Mouse (Mus musculus) CH12.LX (cell line): ENCODE data around the gene Zc3h7b. TPM values are rescaled to one million over a fixed set of nuclear protein-coding genes. Genes with fewer than 3 reads are reported as not detected.

Experiments
- DNase-seq: peaks from one replicate; pipeline ENCODE4 v3.0.0-alpha.2; 2013; ENCODE audit errors: extremely low read depth
- H3K27ac ChIP-seq: 2 replicates; pipeline ENCODE4 v1.5.1; 2012; ENCODE audit warnings: low read depth, mild to moderate bottlenecking, control low read depth, moderate library complexity; ENCODE audit not compliant: insufficient read depth
- H3K27me3 ChIP-seq: replicated peaks from 2 replicates; pipeline ENCODE3; 2012; ENCODE audit warnings: inconsistent platforms
- H3K36me3 ChIP-seq, 2 experiments: replicated peaks in 1 of 2; 2 replicates each; pipeline versions ENCODE3 to v1.6.1; 2012; ENCODE audit warnings: inconsistent platforms in 1 of 2, low read length in 1 of 2, mild to moderate bottlenecking in 1 of 2, mixed read lengths in 1 of 2, moderate library complexity in 1 of 2; ENCODE audit not compliant: control insufficient read depth in 1 of 2, insufficient read depth in 1 of 2
- H3K4me1 ChIP-seq, 2 experiments: 2 replicates each; pipeline ENCODE4 v1.6.1; 2012; ENCODE audit warnings: inconsistent platforms in 1 of 2, moderate library complexity in 1 of 2; ENCODE audit not compliant: insufficient read depth in 2 of 2, control insufficient read depth in 1 of 2
- H3K4me2 ChIP-seq: 2 replicates; pipeline ENCODE4 v1.6.1; 2012; ENCODE audit warnings: low read depth, mild to moderate bottlenecking, control low read depth; ENCODE audit not compliant: poor library complexity, insufficient read depth, severe bottlenecking
- H3K4me3 ChIP-seq, 3 experiments: fragments of 150-350 bp in 1 of 3; sonication (generic) in 1 of 3; replicated peaks in 1 of 3; 2 replicates each; pipeline versions ENCODE3 to v1.5.1; 2011 to 2012; ENCODE audit warnings: low read depth in 2 of 3, low read length in 2 of 3, mild to moderate bottlenecking in 2 of 3, moderate library complexity in 2 of 3, control low read depth in 1 of 3, improper control_type of control experiment in 1 of 3, inconsistent platforms in 1 of 3, mixed read lengths in 1 of 3; ENCODE audit not compliant: poor library complexity in 1 of 3
- H3K79me2 ChIP-seq: replicated peaks from 2 replicates; pipeline ENCODE4 v1.6.1; 2012; ENCODE audit warnings: mild to moderate bottlenecking, moderate library complexity; ENCODE audit not compliant: control insufficient read depth, poor library complexity, insufficient read depth, severe bottlenecking; ENCODE audit errors: extremely low read depth
- H3K9ac ChIP-seq: 2 replicates; pipeline ENCODE4 v1.6.1; 2012; ENCODE audit warnings: low read depth, mild to moderate bottlenecking, control low read depth, moderate library complexity; ENCODE audit not compliant: insufficient read depth
- H3K9me3 ChIP-seq: replicated peaks from 2 replicates; pipeline ENCODE3; 2012; ENCODE audit warnings: low read length, inconsistent platforms, mixed read lengths
- CHD1 ChIP-seq: IDR thresholded peaks from 2 replicates; pipeline ENCODE4 v1.6.1; 2012; ENCODE audit warnings: low read depth, low read length, improper control_type of control experiment, inconsistent platforms
- CHD2 ChIP-seq: IDR thresholded peaks from 2 replicates; pipeline ENCODE4 v1.6.1; 2011; ENCODE audit warnings: low read length, improper control_type of control experiment
- ETS1 ChIP-seq: conservative IDR thresholded peaks from 2 replicates; pipeline ENCODE4 v1.6.1; 2012; ENCODE audit warnings: low read depth, mild to moderate bottlenecking, inconsistent platforms, low read length, improper control_type of control experiment, moderate library complexity
- GABPA ChIP-seq: IDR thresholded peaks from 2 replicates; pipeline ENCODE4 v1.6.1; 2012; ENCODE audit warnings: low read depth, low read length, improper control_type of control experiment, inconsistent platforms; ENCODE audit not compliant: insufficient replicate concordance
- IRF4 ChIP-seq: IDR thresholded peaks from 2 replicates; pipeline ENCODE4 v1.6.1; 2014; ENCODE audit warnings: low read depth, mild to moderate bottlenecking, inconsistent platforms, low read length, improper control_type of control experiment
- KAT2A ChIP-seq: IDR thresholded peaks from 2 replicates; pipeline ENCODE4 v1.6.1; 2012; ENCODE audit warnings: low read length, improper control_type of control experiment, inconsistent platforms; ENCODE audit not compliant: insufficient replicate concordance
- MAFK ChIP-seq: IDR thresholded peaks from 2 replicates; pipeline ENCODE4 v1.6.1; 2011; ENCODE audit warnings: low read length, improper control_type of control experiment; ENCODE audit not compliant: insufficient replicate concordance
- MXI1 ChIP-seq: IDR thresholded peaks from 2 replicates; pipeline ENCODE4 v1.6.1; 2011; ENCODE audit warnings: mild to moderate bottlenecking, low read depth, low read length, improper control_type of control experiment
- MYC ChIP-seq: IDR thresholded peaks from 2 replicates; pipeline ENCODE4 v1.6.1; 2011; ENCODE audit warnings: low read depth, mild to moderate bottlenecking, improper control_type of control experiment, low read length
- NRF1 ChIP-seq: IDR thresholded peaks from 2 replicates; pipeline ENCODE4 v1.6.1; 2014; ENCODE audit warnings: low read depth, mild to moderate bottlenecking, inconsistent platforms, low read length, improper control_type of control experiment, moderate library complexity
- RAD21 ChIP-seq: IDR thresholded peaks from 2 replicates; pipeline ENCODE4 v1.6.1; 2011; ENCODE audit warnings: low read depth, mild to moderate bottlenecking, low read length, improper control_type of control experiment, moderate library complexity
- RCOR1 ChIP-seq: conservative IDR thresholded peaks from 2 replicates; pipeline ENCODE4 v1.6.1; 2012; ENCODE audit warnings: low read depth, mild to moderate bottlenecking, inconsistent platforms, low read length, improper control_type of control experiment
- TBP ChIP-seq: conservative IDR thresholded peaks from 2 replicates; pipeline ENCODE4 v1.6.1; 2011; ENCODE audit warnings: low read depth, low read length, improper control_type of control experiment
- TCF12 ChIP-seq: IDR thresholded peaks from 2 replicates; pipeline ENCODE4 v1.6.1; 2014; ENCODE audit warnings: low read depth, mild to moderate bottlenecking, inconsistent platforms, low read length, improper control_type of control experiment
- UBTF ChIP-seq: IDR thresholded peaks from 2 replicates; pipeline ENCODE4 v1.6.1; 2012; ENCODE audit warnings: low read depth, mild to moderate bottlenecking, inconsistent platforms, low read length, improper control_type of control experiment, moderate library complexity
- USF1 ChIP-seq: IDR thresholded peaks from 2 replicates; pipeline ENCODE4 v1.6.1; 2014; ENCODE audit warnings: low read depth, mild to moderate bottlenecking, inconsistent platforms, low read length, improper control_type of control experiment
- dilution Hi-C: fragments of 300-500 bp; cut with MboI; formaldehyde crosslinking; loops from 2 replicates; pipeline ENCODE4 v1.14.3; 2020; ENCODE audit warnings: low sequenced_read_pairs; ENCODE audit not compliant: extremely low pct_unique_long_range_greater_than_20kb, extremely low pct_ligation_motif_present
- in situ Hi-C: fragments of 300-500 bp; cut with MboI; formaldehyde crosslinking; loops from 3 replicates; pipeline ENCODE4 v1.14.3; 2019; ENCODE audit warnings: low sequenced_read_pairs, low pct_ligation_motif_present, low pct_unique_long_range_greater_than_20kb, mixed read lengths
- polyA plus RNA-seq: library from polyadenylated mRNA; unstranded; fragments of >175 nt; gene quantifications from 2 replicates; pipeline ENCODE4 v1.2.1, GENCODE M21; 2012; ENCODE audit warnings: low read depth; ENCODE audit not compliant: insufficient read length
- total RNA-seq, 2 experiments: library from RNA; depleted of rRNA; stranded (reverse); fragments of 300-350 nt in 1 of 2; fragments of >200 nt in 1 of 2; gene quantifications; 2 replicates each; pipeline ENCODE4 v1.2.3; 2012 to 2014

Gene Zc3h7b
- total and polyA plus RNA-seq, 3 experiments, result 8.4 to 43.1 (median 19.7) TPM

- peaks cover 3 to 17% of the 10 kb centered on the region in 2 experiments; a peak in 2 of 4 replicates for H3K4me1 ChIP-seq
- H3K79me2 ChIP-seq, result no peaks in the 10 kb centered on the region
- H3K27me3 ChIP-seq, result no peaks in the 10 kb centered on the region
- no peak overlapping the region for H3K9ac ChIP-seq
- dilution Hi-C loops (no loop called here), in situ Hi-C loops (no loop called here)
- no peak for TF ChIP-seq NRF1
- no peak for TF ChIP-seq MXI1
- TF ChIP-seq TBP, result no peak
- no peak for TF ChIP-seq RAD21
- TF ChIP-seq CHD2, result no peak
- TF ChIP-seq GABPA, result no peak
- H3K27ac ChIP-seq, result no peak overlapping the region
- no peak for DNase-seq
- no peak overlapping the region for H3K4me3 ChIP-seq
- H3K4me2 ChIP-seq, result no peak overlapping the region
- no peaks in the 10 kb centered on the region for H3K36me3 ChIP-seq
- no peaks in the 10 kb centered on the region for H3K9me3 ChIP-seq
Measured at GRCm38 (mm10) chr15:81838554-81839235, 93.8 kb downstream of the Zc3h7b start.

- Histone ChIP-seq H3K4me2 (no peak overlapping the region), H3K79me2 (no peaks in the 10 kb centered on the region), H3K27me3 (no peaks in the 10 kb centered on the region), H3K36me3 (no peaks in the 10 kb centered on the region), H3K9me3 (no peaks in the 10 kb centered on the region)
- dilution Hi-C loops (no loop called here), in situ Hi-C loops (no loop called here)
- DNase-seq, result no peak
- TF ChIP-seq TCF12 (no peak), UBTF (no peak), CHD2 (no peak), RCOR1 (no peak), CHD1 (no peak), TBP (no peak), IRF4 (no peak), MAFK (no peak), KAT2A (no peak), ETS1 (no peak), USF1 (no peak), MYC (no peak)
- TF ChIP-seq, all 38 proteins: peak for 0
- H3K4me1 ChIP-seq, result peaks cover 3 to 11% of the 10 kb centered on the region in 2 experiments; a peak in 2 of 4 replicates
- H3K9ac ChIP-seq, result no peak overlapping the region
- no peak overlapping the region for H3K27ac ChIP-seq
- H3K4me3 ChIP-seq, result no peak overlapping the region
Measured at GRCm38 (mm10) chr15:81839634-81840033, 94.8 kb downstream of the Zc3h7b start.
